Mouse (Mus musculus): ENCODE data around the gene Tspan3.

DNA sequence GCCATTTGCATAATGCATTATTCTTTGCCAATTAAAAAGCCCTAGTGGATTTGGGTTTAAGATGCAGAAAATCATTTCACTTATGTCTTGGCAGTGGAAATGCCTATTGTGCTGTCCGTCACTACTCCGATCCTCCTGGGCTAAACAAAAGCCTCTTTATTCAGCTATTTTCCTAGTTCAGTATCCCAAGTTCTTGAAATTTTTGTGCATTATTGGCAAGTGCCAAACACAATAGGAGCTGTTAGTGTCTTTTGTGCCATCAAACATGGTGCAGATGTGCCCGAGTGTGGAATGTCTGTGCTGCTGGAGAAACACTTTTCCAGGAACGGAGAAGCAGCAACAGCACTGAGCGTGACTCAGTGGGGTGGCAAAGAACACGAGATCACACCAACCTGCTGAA is 2.4 kb upstream of the Tspan3 start:
- TF ChIP-seq CTCF (IDR thresholded peaks at IDR 0.05; ENCODE audit: extremely low read depth, insufficient read depth, low read length) (no peak), POLR2A (IDR thresholded peaks at IDR 0.05; ENCODE audit: extremely low read depth, insufficient read depth, low read length) (no peak)
